Mouse (Mus musculus): ENCODE data around the gene 1600014C23Rik.

DNA sequence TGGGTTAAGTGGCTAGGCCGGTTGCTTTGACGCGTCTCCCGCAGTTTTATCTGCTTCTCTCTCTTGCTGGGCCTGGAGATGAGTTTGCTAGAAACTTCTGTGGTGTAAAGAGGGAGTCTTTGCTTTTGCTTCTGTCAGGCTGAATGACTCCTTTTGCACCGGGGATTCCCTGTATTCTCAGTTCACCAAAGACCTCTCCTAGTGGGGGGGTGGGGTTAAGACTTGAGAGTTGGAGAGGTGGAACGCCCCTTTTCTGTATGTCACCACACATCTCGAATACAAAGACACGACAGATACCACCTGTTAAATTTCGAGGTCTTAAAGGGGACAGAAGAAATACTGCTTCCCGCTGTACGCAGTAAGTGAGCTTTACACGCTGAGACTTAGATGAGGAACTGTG, 46.9 kb downstream of the 1600014C23Rik start, which contains the start of gene Tmem63b:
- TF ChIP-seq CTCF (conservative IDR thresholded peaks at IDR 0.05; ENCODE audit: low read length) (no peak; the same call in 1 of the 2 replicates), POU5F1 (IDR thresholded peaks at IDR 0.05; ENCODE audit: borderline replicate concordance, low read length) (no peak), NANOG (IDR thresholded peaks at IDR 0.05; ENCODE audit: borderline replicate concordance, low read length) (no peak)

Measured in E14TG2a.4 (cell line).